Mouse (Mus musculus): Measurements from ENCODE around the gene Mrps14.

GRCm38 (mm10) chr1:160145606-160146005 is 49.4 kb upstream of the Mrps14 start:
- no peak for TF ChIP-seq CTCF (IDR thresholded peaks at IDR 0.05; ENCODE audit: low read depth)
- TF ChIP-seq EP300 (IDR thresholded peaks at IDR 0.05; ENCODE audit: low read depth): no peak
